Mouse (Mus musculus): Measurements from ENCODE around the gene Vac14. TPM values are rescaled to one million over a fixed set of nuclear protein-coding genes. Genes with fewer than 3 reads are reported as not detected.

Vac14 gene
- polyA plus RNA-seq, 2 experiments = 19.1 to 24.8 TPM

GRCm38 (mm10) chr8:110646064-110646463 lies 27.7 kb downstream of the Vac14 start:
- Histone ChIP-seq H3K4me2 (replicated peaks; ENCODE audit: low read depth, low read length, severe bottlenecking) (no peak overlapping the region), H3K27me3 (ENCODE audit: control insufficient read depth, insufficient read depth, low read length) (no peaks in the 10 kb centered on the region), H3K4me1 (ENCODE audit: control insufficient read depth, insufficient read depth, low read length) (no peaks in the 10 kb centered on the region), H3K9ac (ENCODE audit: low read depth, low read length, severe bottlenecking) (no peak overlapping the region), H3K36me3 (ENCODE audit: control insufficient read depth, insufficient read depth, low read length) (peaks cover 29% of the 10 kb centered on the region; the same call in 1 of the 2 replicates), H3K4me3 (replicated peaks; ENCODE audit: low read length) (no peak overlapping the region), H3K27ac (replicated peaks; ENCODE audit: low read depth, low read length) (no peak overlapping the region), H3K9me3 (ENCODE audit: control insufficient read depth, low read length) (no peaks in the 10 kb centered on the region)
- TF ChIP-seq POLR2A (IDR thresholded peaks at IDR 0.05; ENCODE audit: borderline replicate concordance, extremely low read depth, insufficient read depth, insufficient read length) = no peak
- ATAC-seq (ENCODE audit: low FRiP score, low read depth) = peak; percentile 50; the same call in 1 of the 2 replicates
- DNase-seq (ENCODE audit: low spot score) = peak; percentile 62
- 30% methylated on average over 6 of the region's 6 CpGs for WGBS

- DNase-seq (ENCODE audit: low spot score) (no peak), ATAC-seq (ENCODE audit: low FRiP score, low read depth) (no peak)
- Histone ChIP-seq H3K27me3 (ENCODE audit: control insufficient read depth, insufficient read depth, low read length) (no peaks in the 10 kb centered on the region), H3K9me3 (ENCODE audit: control insufficient read depth, low read length) (no peaks in the 10 kb centered on the region), H3K27ac (replicated peaks; ENCODE audit: low read depth, low read length) (no peak overlapping the region), H3K4me2 (replicated peaks; ENCODE audit: low read depth, low read length, severe bottlenecking) (no peak overlapping the region), H3K9ac (ENCODE audit: low read depth, low read length, severe bottlenecking) (no peak overlapping the region), H3K36me3 (ENCODE audit: control insufficient read depth, insufficient read depth, low read length) (peaks cover 20% of the 10 kb centered on the region; the same call in 1 of the 2 replicates), H3K4me1 (ENCODE audit: control insufficient read depth, insufficient read depth, low read length) (no peaks in the 10 kb centered on the region), H3K4me3 (replicated peaks; ENCODE audit: low read length) (no peak overlapping the region)
- 91% methylated on average over 3 of the region's 3 CpGs for WGBS
- no peak for TF ChIP-seq POLR2A (IDR thresholded peaks at IDR 0.05; ENCODE audit: borderline replicate concordance, extremely low read depth, insufficient read depth, insufficient read length)
These were observed 30.2 kb downstream of the Vac14 start for GRCm38 (mm10) chr8:110648577-110648976.

DNA sequence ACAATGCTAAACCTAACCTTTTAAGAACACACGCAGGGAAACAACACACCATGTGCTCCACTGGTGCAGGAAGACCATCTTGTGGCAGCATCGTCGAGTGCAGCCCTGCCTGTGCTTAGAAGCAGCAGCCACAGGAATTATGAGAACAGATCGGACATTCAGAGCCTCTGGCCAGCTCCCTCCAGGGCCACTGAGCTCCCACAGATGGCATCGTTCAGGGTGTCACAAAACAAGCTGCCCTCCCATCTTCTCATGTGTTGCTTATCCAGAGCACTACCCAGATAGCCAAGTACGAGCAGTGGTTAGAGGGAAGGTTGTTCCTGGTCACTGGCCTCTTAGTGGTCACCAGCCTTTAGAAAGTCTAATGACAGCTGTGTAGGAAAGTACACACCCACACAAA lies 30.9 kb downstream of the Vac14 start:
- Histone ChIP-seq H3K9ac (ENCODE audit: low read depth, low read length, severe bottlenecking) (no peak overlapping the region), H3K4me1 (ENCODE audit: control insufficient read depth, insufficient read depth, low read length) (no peaks in the 10 kb centered on the region), H3K36me3 (ENCODE audit: control insufficient read depth, insufficient read depth, low read length) (peaks cover 19% of the 10 kb centered on the region; the same call in 1 of the 2 replicates), H3K4me2 (replicated peaks; ENCODE audit: low read depth, low read length, severe bottlenecking) (no peak overlapping the region), H3K27ac (replicated peaks; ENCODE audit: low read depth, low read length) (no peak overlapping the region), H3K4me3 (replicated peaks; ENCODE audit: low read length) (no peak overlapping the region), H3K9me3 (ENCODE audit: control insufficient read depth, low read length) (no peaks in the 10 kb centered on the region), H3K27me3 (ENCODE audit: control insufficient read depth, insufficient read depth, low read length) (no peaks in the 10 kb centered on the region)
- DNase-seq (ENCODE audit: low spot score) (no peak), ATAC-seq (ENCODE audit: low FRiP score, low read depth) (no peak)
- WGBS = 94% methylated on average over 6 of the region's 6 CpGs
- TF ChIP-seq POLR2A (IDR thresholded peaks at IDR 0.05; ENCODE audit: borderline replicate concordance, extremely low read depth, insufficient read depth, insufficient read length) = no peak

DNA sequence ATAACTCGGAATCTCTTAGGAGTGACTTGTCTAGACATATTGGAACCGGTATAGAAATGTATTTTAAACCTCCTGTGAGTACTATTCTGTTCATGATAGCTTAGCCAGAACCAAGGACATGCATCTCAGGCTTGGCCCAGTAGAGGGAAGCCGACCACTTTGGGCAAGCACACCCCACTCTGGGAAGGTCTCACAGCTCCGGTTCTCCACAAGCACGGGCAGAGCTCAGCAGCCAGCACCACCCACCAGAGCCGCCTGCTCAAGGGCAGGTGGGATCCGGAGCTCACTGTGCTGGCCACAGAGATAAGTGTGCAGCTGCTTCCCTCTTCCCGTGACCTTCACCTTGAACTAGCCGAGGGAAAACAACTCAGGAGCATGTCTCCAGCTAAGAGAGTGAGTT lies 32.5 kb downstream of the Vac14 start:
- H3K4me1 ChIP-seq (ENCODE audit: control insufficient read depth, insufficient read depth, low read length) = no peaks in the 10 kb centered on the region
- no peak overlapping the region for H3K9ac ChIP-seq (ENCODE audit: low read depth, low read length, severe bottlenecking)
- ATAC-seq (ENCODE audit: low FRiP score, low read depth) (no peak), DNase-seq (ENCODE audit: low spot score) (no peak)
- no peak for TF ChIP-seq POLR2A (IDR thresholded peaks at IDR 0.05; ENCODE audit: borderline replicate concordance, extremely low read depth, insufficient read depth, insufficient read length)
- H3K4me3 ChIP-seq (replicated peaks; ENCODE audit: low read length) = no peak overlapping the region
- no peaks in the 10 kb centered on the region for H3K9me3 ChIP-seq (ENCODE audit: control insufficient read depth, low read length)
- H3K4me2 ChIP-seq (replicated peaks; ENCODE audit: low read depth, low read length, severe bottlenecking) = no peak overlapping the region
- H3K27me3 ChIP-seq (ENCODE audit: control insufficient read depth, insufficient read depth, low read length) = no peaks in the 10 kb centered on the region
- 94% methylated on average over 9 of the region's 9 CpGs for WGBS
- no peak overlapping the region for H3K27ac ChIP-seq (replicated peaks; ENCODE audit: low read depth, low read length)
- peaks cover 16% of the 10 kb centered on the region; the same call in 1 of the 2 replicates for H3K36me3 ChIP-seq (ENCODE audit: control insufficient read depth, insufficient read depth, low read length)

- no peak for TF ChIP-seq POLR2A (IDR thresholded peaks at IDR 0.05; ENCODE audit: borderline replicate concordance, extremely low read depth, insufficient read depth, insufficient read length)
- Histone ChIP-seq H3K27ac (replicated peaks; ENCODE audit: low read depth, low read length) (no peak overlapping the region), H3K27me3 (ENCODE audit: control insufficient read depth, insufficient read depth, low read length) (no peaks in the 10 kb centered on the region), H3K9ac (ENCODE audit: low read depth, low read length, severe bottlenecking) (no peak overlapping the region), H3K9me3 (ENCODE audit: control insufficient read depth, low read length) (no peaks in the 10 kb centered on the region), H3K4me1 (ENCODE audit: control insufficient read depth, insufficient read depth, low read length) (no peaks in the 10 kb centered on the region), H3K4me3 (replicated peaks; ENCODE audit: low read length) (no peak overlapping the region), H3K36me3 (ENCODE audit: control insufficient read depth, insufficient read depth, low read length) (peaks cover 15% of the 10 kb centered on the region; the same call in 1 of the 2 replicates), H3K4me2 (replicated peaks; ENCODE audit: low read depth, low read length, severe bottlenecking) (no peak overlapping the region)
- no peak for DNase-seq (ENCODE audit: low spot score)
- no peak for ATAC-seq (ENCODE audit: low FRiP score, low read depth)
- 78% methylated on average over 4 of the region's 4 CpGs for WGBS
These were observed 33.5 kb downstream of the Vac14 start for GRCm38 (mm10) chr8:110651847-110652246.
